Mouse (Mus musculus) macrophage (primary cell): ENCODE data around the gene Gsg1l2. TPM values are rescaled to one million over a fixed set of nuclear protein-coding genes. Genes with fewer than 3 reads are reported as not detected.

Source experiments
- H3K27ac ChIP-seq: fragments of 350-480 bp; formaldehyde crosslinking; 2 replicates; pipeline ENCODE4 v1.9.0; 2021
- H3K36me3 ChIP-seq: fragments of 350-480 bp; formaldehyde crosslinking; 2 replicates; pipeline ENCODE4 v1.9.0; 2021; ENCODE audit errors: inconsistent target
- H3K4me3 ChIP-seq: fragments of 350-480 bp; formaldehyde crosslinking; 2 replicates; pipeline ENCODE4 v1.9.0; 2021; ENCODE audit errors: inconsistent target
- H3K79me2 ChIP-seq: fragments of 350-480 bp; formaldehyde crosslinking; 2 replicates; pipeline ENCODE4 v1.9.0; 2021; ENCODE audit errors: inconsistent target
- WGBS: methylation state at CpG from one replicate; pipeline ENCODE4 v1.1.7; 2026; ENCODE audit warnings: inconsistent platforms; ENCODE audit not compliant: missing documents; 5-methylcytosine and 5-hydroxymethylcytosine counted together
- polyA plus RNA-seq: library from polyadenylated mRNA; stranded (reverse); fragments of 250-400 nt; gene quantifications from 3 replicates; pipeline ENCODE4 v1.2.4, GENCODE M21; 2018; ENCODE audit warnings: inconsistent platforms

The Gsg1l2 gene
- polyA plus RNA-seq, 1 experiment from 2014 or later = not detected

DNA sequence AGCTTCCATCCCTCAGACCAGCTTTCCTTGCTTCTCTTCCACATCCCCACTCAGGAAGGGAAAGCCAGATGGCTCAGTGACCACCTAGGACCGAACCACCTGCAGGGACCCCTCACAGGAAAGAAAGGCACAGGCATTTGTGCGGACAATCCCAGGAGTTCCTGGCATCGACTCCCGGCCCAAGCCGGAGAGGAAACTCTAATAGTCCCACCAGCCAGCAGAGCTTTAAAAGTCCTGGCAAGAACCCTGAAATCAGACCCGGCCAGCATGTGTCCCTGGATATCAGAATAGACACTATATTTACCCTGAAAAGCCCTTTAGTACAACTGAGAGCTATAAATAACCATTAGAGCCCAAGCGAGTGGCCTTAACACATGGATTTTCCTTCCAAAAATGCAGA lies 23.5 kb downstream of the Gsg1l2 start, which contains the start of gene Dhrs7c:
TSS of gene Dhrs7c (plus strand) at position 257 of the 400 bp plus-strand sequence.
- H3K36me3 ChIP-seq = no peaks in the 10 kb centered on the region
- 84% methylated on average over 7 of the region's 7 CpGs for WGBS

GRCm38 (mm10) chr11:67800130-67800723 lies 25.8 kb downstream of the Gsg1l2 start:
- Histone ChIP-seq H3K79me2 (no peaks in the 10 kb centered on the region), H3K4me3 (no peak overlapping the region), H3K27ac (no peak overlapping the region), H3K36me3 (no peaks in the 10 kb centered on the region)

More for the DNA sequence above, 23.5 kb downstream of the Gsg1l2 start, which contains the start of gene Dhrs7c:
- H3K4me3 ChIP-seq = no peak within 1 kb of the TSS
- no peaks in the 10 kb centered on the region for H3K79me2 ChIP-seq
- H3K27ac ChIP-seq = no peak within 1 kb of the TSS

DNA sequence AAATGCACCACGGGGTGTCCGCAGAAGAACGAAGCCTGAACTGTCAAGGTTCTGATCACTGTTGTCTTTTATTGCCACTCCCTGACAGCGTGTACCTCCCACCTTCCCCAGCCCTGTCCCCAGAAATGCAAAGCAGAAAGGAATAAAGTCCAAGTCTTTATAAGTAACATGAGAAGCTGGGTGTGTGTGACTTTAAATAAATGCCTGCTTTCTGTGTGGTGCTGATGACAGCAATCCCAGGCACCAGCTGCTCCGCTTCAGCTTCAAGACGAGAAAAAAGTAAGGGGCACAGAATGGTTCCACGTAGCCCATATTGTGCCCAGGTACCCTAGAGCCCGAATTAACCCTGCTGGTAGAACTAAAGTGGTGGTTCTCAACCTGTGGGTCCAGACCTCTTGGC lies 26.8 kb downstream of the Gsg1l2 start:
- H3K79me2 ChIP-seq = no peaks in the 10 kb centered on the region
- 90% methylated on average over 8 of the region's 8 CpGs for WGBS
- H3K36me3 ChIP-seq = no peaks in the 10 kb centered on the region
- H3K4me3 ChIP-seq = no peak overlapping the region
- H3K27ac ChIP-seq = no peak overlapping the region

- H3K36me3 ChIP-seq = no peaks in the 10 kb centered on the region
- H3K27ac ChIP-seq = no peak overlapping the region
- H3K4me3 ChIP-seq = no peak overlapping the region
- H3K79me2 ChIP-seq = no peaks in the 10 kb centered on the region
- 100% methylated on average over 1 of the region's 1 CpGs for WGBS
Observed at GRCm38 (mm10) chr11:67805538-67805937, 31.1 kb downstream of the Gsg1l2 start.

GRCm38 (mm10) chr11:67806832-67807597 lies 32.6 kb downstream of the Gsg1l2 start:
- Histone ChIP-seq H3K79me2 (no peaks in the 10 kb centered on the region), H3K4me3 (no peak overlapping the region), H3K27ac (no peak overlapping the region), H3K36me3 (no peaks in the 10 kb centered on the region)
- WGBS = 88% methylated on average over 11 of the region's 11 CpGs

- Histone ChIP-seq H3K27ac (no peak overlapping the region), H3K4me3 (no peak overlapping the region), H3K36me3 (no peaks in the 10 kb centered on the region), H3K79me2 (no peaks in the 10 kb centered on the region)
- 78% methylated on average over 5 of the region's 5 CpGs for WGBS
Observed at GRCm38 (mm10) chr11:67808051-67808450, 33.6 kb downstream of the Gsg1l2 start.

DNA sequence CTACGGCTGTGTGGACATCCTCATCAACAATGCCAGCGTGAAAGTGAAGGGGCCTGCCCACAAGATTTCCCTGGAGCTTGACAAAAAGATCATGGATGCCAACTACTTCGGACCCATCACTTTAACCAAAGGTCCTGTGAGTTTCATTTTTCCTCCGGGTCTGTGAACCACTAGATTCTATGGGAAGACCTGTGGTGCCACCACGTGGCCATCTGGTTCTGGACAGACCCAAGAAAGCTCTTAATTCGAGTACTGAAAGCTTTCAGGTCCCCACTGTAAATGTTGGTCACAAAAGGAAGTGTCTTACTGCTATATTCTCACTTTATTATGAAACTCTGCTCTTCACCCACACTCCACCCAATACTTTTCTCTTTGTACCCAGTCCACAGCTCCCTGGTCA lies 37.1 kb downstream of the Gsg1l2 start:
- WGBS = 55% methylated on average over 6 of the region's 6 CpGs
- H3K79me2 ChIP-seq = no peaks in the 10 kb centered on the region
- H3K27ac ChIP-seq = no peak overlapping the region

DNA sequence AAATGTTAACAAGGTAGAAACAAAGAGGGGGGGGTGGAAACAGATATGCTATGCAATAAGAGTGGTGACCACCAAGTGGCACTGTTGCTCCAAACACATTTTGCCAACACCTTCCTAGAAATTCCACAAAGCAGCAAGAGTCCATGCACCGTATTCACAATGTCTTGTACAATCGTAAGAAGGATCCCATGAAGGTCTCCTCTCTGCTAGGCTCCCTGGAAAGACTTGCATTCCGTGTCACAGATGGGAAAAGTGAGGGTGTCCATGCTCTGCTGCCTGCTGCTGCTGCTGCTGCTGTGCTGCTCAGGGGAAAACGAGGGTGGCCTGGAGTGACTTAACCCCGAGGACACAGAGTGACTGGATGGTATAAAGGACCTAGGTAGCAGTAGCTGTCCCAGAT lies 45.2 kb downstream of the Gsg1l2 start:
- H3K36me3 ChIP-seq = no peaks in the 10 kb centered on the region
- 14% methylated on average over 5 of the region's 5 CpGs for WGBS

More for the DNA sequence above, 37.1 kb downstream of the Gsg1l2 start:
- H3K4me3 ChIP-seq = no peak overlapping the region
- H3K36me3 ChIP-seq = no peaks in the 10 kb centered on the region

GRCm38 (mm10) chr11:67820221-67820620 lies 45.8 kb downstream of the Gsg1l2 start:
- H3K4me3 ChIP-seq = no peak overlapping the region
- H3K79me2 ChIP-seq = no peaks in the 10 kb centered on the region
- no peak overlapping the region for H3K27ac ChIP-seq
- no peaks in the 10 kb centered on the region for H3K36me3 ChIP-seq
- 25% methylated on average over 4 of the region's 4 CpGs for WGBS

More for the DNA sequence above, 45.2 kb downstream of the Gsg1l2 start:
- no peak overlapping the region for H3K4me3 ChIP-seq
- no peaks in the 10 kb centered on the region for H3K79me2 ChIP-seq
- no peak overlapping the region for H3K27ac ChIP-seq

GRCm38 (mm10) chr11:67821560-67821959 lies 47.2 kb downstream of the Gsg1l2 start:
- WGBS = 90% methylated on average over 6 of the region's 6 CpGs
- Histone ChIP-seq H3K4me3 (no peak overlapping the region), H3K79me2 (no peaks in the 10 kb centered on the region), H3K27ac (no peak overlapping the region), H3K36me3 (no peaks in the 10 kb centered on the region)

- no peaks in the 10 kb centered on the region for H3K79me2 ChIP-seq
- H3K27ac ChIP-seq = no peak overlapping the region
- H3K36me3 ChIP-seq = no peaks in the 10 kb centered on the region
- no peak overlapping the region for H3K4me3 ChIP-seq
- WGBS = 34% methylated on average over 12 of the region's 12 CpGs
Observed at GRCm38 (mm10) chr11:67828360-67829059, 54.1 kb downstream of the Gsg1l2 start.

DNA sequence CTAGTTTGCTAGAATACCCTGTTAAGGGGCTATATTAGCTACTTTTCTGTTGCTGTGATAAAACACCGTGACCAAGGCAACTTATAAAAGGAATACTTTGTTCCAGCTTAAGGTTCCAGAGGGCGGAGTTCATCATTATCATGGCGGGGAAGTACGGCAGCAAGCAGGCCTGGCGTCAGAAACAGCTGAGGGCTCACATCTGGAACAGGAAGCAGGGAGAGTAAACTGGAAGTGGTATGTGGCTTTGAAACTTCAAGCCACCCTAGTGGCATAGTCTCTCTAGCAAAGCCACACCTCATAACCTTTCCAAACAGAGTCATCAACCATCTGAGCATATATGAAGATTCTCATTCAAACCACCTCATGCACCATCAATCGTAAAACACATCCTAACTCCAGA lies 55.1 kb downstream of the Gsg1l2 start:
- Histone ChIP-seq H3K36me3 (no peaks in the 10 kb centered on the region), H3K27ac (no peak overlapping the region), H3K4me3 (no peak overlapping the region), H3K79me2 (no peaks in the 10 kb centered on the region)
- 64% methylated on average over 6 of the region's 6 CpGs for WGBS

GRCm38 (mm10) chr11:67831820-67832219 lies 57.4 kb downstream of the Gsg1l2 start:
- Histone ChIP-seq H3K79me2 (no peaks in the 10 kb centered on the region), H3K36me3 (no peaks in the 10 kb centered on the region), H3K27ac (no peak overlapping the region), H3K4me3 (no peak overlapping the region)
- WGBS = 86% methylated on average over 5 of the region's 5 CpGs

GRCm38 (mm10) chr11:67835408-67836078 lies 61.1 kb downstream of the Gsg1l2 start:
- Histone ChIP-seq H3K27ac (no peak overlapping the region), H3K4me3 (no peak overlapping the region), H3K79me2 (no peaks in the 10 kb centered on the region), H3K36me3 (no peaks in the 10 kb centered on the region)
- WGBS = 94% methylated on average over 10 of the region's 10 CpGs
